Mouse (Mus musculus) intestine, postnatal 0 days (tissue): ENCODE measurements around the gene Arhgap32. TPM values are rescaled to one million over a fixed set of nuclear protein-coding genes. Genes with fewer than 3 reads are reported as not detected.

Source experiments
- ATAC-seq: fragments of 200-750 bp; cut with Nextera tagmentation; 2 replicates; pipeline ENCODE4 v1.8.0; 2017; ENCODE audit warnings: mild to moderate bottlenecking, moderate TSS enrichment, moderate library complexity
- H3K27ac ChIP-seq: fragments of 300-500 bp; sonication (generic); 2 replicates; pipeline ENCODE4 v1.5.1; 2014; ENCODE audit warnings: mild to moderate bottlenecking, low read depth, low read length, moderate library complexity
- H3K27me3 ChIP-seq: fragments of 300-500 bp; sonication (generic); replicated peaks from 2 replicates; pipeline ENCODE4 v1.6.1; 2014; ENCODE audit warnings: low read length, mixed read lengths; ENCODE audit not compliant: control insufficient read depth, insufficient read depth
- H3K36me3 ChIP-seq: fragments of 300-500 bp; sonication (generic); 2 replicates; pipeline ENCODE4 v1.6.1; 2014; ENCODE audit warnings: mild to moderate bottlenecking, moderate library complexity; ENCODE audit not compliant: control insufficient read depth, insufficient read depth
- H3K4me1 ChIP-seq: fragments of 300-500 bp; sonication (generic); replicated peaks from 2 replicates; pipeline ENCODE4 v1.6.1; 2014; ENCODE audit warnings: antibody characterized with exemption, low read length, mixed read lengths; ENCODE audit not compliant: control insufficient read depth, insufficient read depth
- H3K4me2 ChIP-seq: fragments of 300-500 bp; sonication (generic); replicated peaks from 2 replicates; pipeline ENCODE4 v1.6.1; 2014; ENCODE audit warnings: low read depth, mild to moderate bottlenecking, moderate library complexity
- H3K4me3 ChIP-seq: fragments of 300-500 bp; sonication (generic); 2 replicates; pipeline ENCODE4 v1.5.1; 2014; ENCODE audit warnings: low read depth, low read length
- H3K9ac ChIP-seq: fragments of 300-500 bp; sonication (generic); 2 replicates; pipeline ENCODE4 v1.6.1; 2014; ENCODE audit warnings: mild to moderate bottlenecking, low read depth, low read length
- H3K9me3 ChIP-seq: fragments of 300-500 bp; sonication (generic); 2 replicates; pipeline ENCODE4 v1.6.1; 2016; ENCODE audit warnings: mixed run types; ENCODE audit not compliant: control insufficient read depth
- CTCF ChIP-seq: sonication (generic); IDR thresholded peaks from 2 replicates; pipeline ENCODE4 v1.5.1; 2016; ENCODE audit warnings: low read depth, mild to moderate bottlenecking, control low read depth, antibody characterized with exemption, moderate library complexity
- WGBS: fragments of 180-500 bp; shearing (Covaris S2); extraction: QIAGEN DNeasy Blood & Tissue Kit; methylation state at CpG from one replicate; pipeline ENCODE4 v1.1.7; 2014; 5-methylcytosine and 5-hydroxymethylcytosine counted together
- polyA plus RNA-seq: library from polyadenylated mRNA; unstranded; fragments of >200 nt; fragmentation: Nextera tagmentation; extraction: Ambion mirVana; gene quantifications from 2 replicates; pipeline ENCODE4 v1.2.1, GENCODE M21; 2015

Arhgap32 gene
- polyA plus RNA-seq, 1 experiment from 2014 or later, result 18.1 TPM

DNA sequence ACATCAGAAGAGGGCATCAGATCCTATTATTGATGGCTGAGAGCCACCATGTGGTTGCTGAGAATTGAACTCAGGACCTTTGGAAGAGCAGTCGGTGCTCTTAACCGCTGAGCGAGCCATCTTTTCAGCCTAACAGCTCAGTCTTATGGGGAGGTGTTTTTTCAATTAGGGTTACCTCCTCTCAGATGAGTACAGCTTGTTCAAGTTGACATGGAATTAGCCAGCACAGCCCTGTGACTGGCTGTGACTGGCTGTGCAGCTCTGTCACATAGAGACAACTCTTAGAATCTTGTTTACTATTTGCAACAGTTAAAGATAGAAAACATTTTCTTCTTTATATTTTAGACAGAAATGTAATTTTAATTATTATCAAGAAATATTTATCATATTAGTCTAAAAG lies 27.5 kb downstream of the Arhgap32 start:
- ATAC-seq, result no peak
- no peaks in the 10 kb centered on the region for H3K4me1 ChIP-seq
- no peak overlapping the region for H3K9ac ChIP-seq
- no peaks in the 10 kb centered on the region for H3K36me3 ChIP-seq
- WGBS, result 99% methylated on average over 3 of the region's 3 CpGs
- no peaks in the 10 kb centered on the region for H3K27me3 ChIP-seq
- H3K27ac ChIP-seq, result no peak overlapping the region
- no peak overlapping the region for H3K4me3 ChIP-seq
- TF ChIP-seq CTCF, result no peak
- no peaks in the 10 kb centered on the region for H3K9me3 ChIP-seq
- no peak overlapping the region for H3K4me2 ChIP-seq

DNA sequence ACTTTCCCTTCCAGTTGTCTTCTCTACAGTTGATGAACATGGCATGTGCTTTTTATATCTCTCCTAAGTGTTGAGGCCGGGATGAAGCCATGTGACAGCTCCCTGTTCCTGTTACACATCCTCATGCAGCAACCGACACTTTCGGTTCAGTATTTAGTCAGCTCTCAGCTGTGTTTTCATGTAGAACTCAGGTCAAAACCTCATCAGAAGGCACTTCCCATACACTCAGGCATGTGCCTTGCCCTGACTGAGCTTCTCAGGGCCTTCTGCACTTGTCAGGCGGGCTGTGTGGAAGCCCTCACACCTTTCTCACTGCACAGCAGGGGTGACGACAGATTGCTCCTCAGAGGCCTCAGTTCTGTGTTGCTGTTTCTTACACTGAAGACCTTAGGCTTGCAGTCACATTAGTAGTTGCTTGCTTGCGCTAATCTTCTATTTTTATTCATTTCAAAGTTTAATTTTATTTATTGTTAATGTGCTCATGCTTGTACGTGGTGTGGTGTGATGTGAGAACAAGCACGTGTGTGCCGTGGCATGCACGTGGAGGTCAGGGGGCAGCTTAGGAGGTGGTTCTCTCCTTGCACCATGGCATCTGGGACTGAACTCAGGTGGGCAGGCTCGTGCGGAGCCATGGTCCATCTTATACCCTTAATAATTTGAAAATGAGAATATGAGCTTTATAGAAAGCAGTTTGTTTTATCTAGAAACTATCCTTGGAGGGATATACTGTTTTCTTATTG lies 30.5 kb downstream of the Arhgap32 start:
- no peaks in the 10 kb centered on the region for H3K9me3 ChIP-seq
- no peak overlapping the region for H3K4me3 ChIP-seq
- 77% methylated on average over 12 of the region's 12 CpGs for WGBS
- ATAC-seq, result no peak
- H3K9ac ChIP-seq, result no peak overlapping the region
- H3K4me1 ChIP-seq, result no peaks in the 10 kb centered on the region
- no peaks in the 10 kb centered on the region for H3K36me3 ChIP-seq
- TF ChIP-seq CTCF, result no peak
- no peak overlapping the region for H3K27ac ChIP-seq
- no peak overlapping the region for H3K4me2 ChIP-seq
- no peaks in the 10 kb centered on the region for H3K27me3 ChIP-seq

DNA sequence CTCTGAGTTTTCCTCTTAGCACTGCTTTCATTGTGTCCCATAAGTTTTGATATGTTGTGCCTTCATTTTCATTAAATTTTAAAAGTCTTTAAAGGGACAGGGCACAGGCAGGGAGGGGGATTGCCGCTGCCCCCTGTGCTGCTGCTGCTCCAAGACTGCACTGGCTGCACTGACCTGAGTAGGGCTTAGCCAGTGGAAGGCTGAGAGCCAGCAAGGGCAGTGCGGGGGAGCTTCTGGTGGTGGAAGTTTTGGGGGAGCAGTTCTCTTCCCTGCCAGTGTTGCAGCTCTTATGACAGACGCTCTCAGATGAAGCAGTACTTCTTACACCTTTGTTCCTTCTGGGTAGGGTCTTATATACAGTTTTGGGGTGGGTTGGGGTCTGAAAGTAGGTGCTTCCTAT lies 33.3 kb downstream of the Arhgap32 start:
- H3K36me3 ChIP-seq, result no peaks in the 10 kb centered on the region; the same call in 1 of the 2 replicates
- ATAC-seq, result no peak
- TF ChIP-seq CTCF, result no peak
- 83% methylated on average over 3 of the region's 3 CpGs for WGBS
- no peak overlapping the region for H3K4me3 ChIP-seq
- no peaks in the 10 kb centered on the region for H3K9me3 ChIP-seq
- no peaks in the 10 kb centered on the region for H3K27me3 ChIP-seq
- H3K4me1 ChIP-seq, result no peaks in the 10 kb centered on the region
- no peak overlapping the region for H3K4me2 ChIP-seq
- H3K27ac ChIP-seq, result no peak overlapping the region
- no peak overlapping the region for H3K9ac ChIP-seq

DNA sequence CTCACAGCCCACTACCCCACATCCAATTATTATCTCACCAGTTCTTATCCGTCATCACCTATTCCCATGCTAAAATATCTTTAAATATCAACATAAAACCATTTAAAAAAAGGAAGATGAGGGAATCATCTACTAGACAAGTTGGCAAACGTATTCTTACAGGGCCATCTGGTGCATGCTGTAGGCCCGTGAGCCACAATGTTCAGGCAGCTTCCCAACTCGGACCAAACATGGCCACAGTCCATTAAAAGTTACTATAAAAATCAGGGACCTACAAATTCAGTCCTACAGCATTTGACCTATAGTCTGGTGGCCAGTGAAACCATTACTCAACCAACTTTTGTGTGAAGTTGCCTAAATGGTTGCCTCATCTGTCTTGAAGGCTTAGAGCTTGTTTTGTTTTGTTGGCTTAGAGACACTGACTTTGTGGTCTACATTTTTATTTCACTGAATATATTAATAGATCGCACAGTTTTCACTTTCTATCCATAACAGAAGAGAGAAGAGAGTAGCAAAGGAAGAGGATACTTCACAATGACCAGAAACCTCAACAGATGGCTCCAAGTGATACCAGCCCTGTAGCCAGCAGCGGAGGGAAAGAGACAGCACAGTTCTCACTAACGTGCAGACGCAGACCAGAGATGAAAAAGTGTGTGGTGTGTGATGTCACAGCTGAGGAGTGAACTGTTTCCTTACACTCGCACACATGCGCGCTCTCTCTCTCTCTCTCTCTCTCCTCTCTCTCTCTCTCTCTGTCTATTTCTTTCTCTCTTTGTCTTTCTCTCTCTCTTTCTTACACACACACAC lies 34.1 kb downstream of the Arhgap32 start:
- 83% methylated on average over 11 of the region's 11 CpGs for WGBS
- ATAC-seq, result no peak
- no peaks in the 10 kb centered on the region for H3K4me1 ChIP-seq
- no peak overlapping the region for H3K4me3 ChIP-seq
- H3K4me2 ChIP-seq, result no peak overlapping the region
- no peak overlapping the region for H3K27ac ChIP-seq
- no peaks in the 10 kb centered on the region for H3K9me3 ChIP-seq
- no peaks in the 10 kb centered on the region for H3K27me3 ChIP-seq
- H3K36me3 ChIP-seq, result no peaks in the 10 kb centered on the region; the same call in 1 of the 2 replicates
- TF ChIP-seq CTCF, result no peak
- no peak overlapping the region for H3K9ac ChIP-seq

DNA sequence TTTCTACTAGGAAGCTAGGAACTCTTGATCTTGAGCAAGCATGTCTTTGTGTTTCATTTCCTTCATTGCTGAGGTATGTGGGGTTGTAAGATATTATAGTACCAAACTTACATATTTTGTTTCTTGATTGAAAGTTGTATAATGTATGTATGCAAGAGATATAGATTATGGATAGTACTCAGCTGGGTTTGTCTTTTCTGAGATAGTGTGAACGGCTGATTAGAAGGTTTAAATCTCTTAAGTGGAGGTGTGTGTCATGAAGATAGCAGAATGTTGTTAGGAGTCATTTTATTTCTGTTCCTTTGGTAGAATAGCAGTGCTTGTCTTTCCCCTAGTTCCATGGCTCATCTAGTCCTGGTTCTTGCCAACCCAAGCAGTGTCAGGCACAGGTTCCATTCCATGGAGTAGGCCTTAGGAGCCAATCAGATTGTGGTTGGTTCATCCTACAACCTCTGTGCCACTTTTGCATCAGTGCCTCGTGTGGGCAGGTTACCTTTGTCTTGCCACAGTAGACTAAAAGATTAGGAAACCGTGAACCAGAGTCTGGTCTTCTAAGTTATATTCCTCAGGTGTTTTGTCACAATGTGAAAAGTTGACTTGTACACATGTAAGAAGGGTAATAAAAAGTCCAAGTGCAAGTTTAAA lies 38.9 kb downstream of the Arhgap32 start:
- Histone ChIP-seq H3K27me3 (no peaks in the 10 kb centered on the region), H3K27ac (no peak overlapping the region), H3K9ac (no peak overlapping the region), H3K4me2 (no peak overlapping the region), H3K4me1 (no peaks in the 10 kb centered on the region), H3K9me3 (no peaks in the 10 kb centered on the region), H3K36me3 (no peaks in the 10 kb centered on the region; the same call in 1 of the 2 replicates), H3K4me3 (no peak overlapping the region)
- no peak for ATAC-seq
- no peak for TF ChIP-seq CTCF
- WGBS, result 79% methylated on average over 3 of the region's 3 CpGs

DNA sequence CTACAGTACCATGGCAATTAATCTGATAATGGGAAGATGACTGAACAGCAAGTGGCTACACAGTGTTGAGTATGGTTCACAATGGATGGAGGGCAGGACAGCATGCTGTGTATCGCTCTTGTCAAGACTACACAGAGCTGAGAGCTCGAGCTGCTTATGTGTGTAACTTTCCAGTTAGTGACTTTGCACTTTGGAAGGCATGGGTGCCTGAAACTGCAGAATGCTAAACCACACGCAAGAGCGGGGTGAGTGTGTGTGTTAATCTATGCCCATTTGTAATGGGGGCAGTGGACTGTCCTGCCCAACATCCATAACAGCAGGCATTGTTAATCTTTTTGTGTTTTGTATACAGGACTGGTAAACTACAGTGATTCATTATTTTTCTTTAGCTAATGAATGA lies 40.8 kb downstream of the Arhgap32 start:
- no peak for ATAC-seq
- TF ChIP-seq CTCF, result no peak
- no peak overlapping the region for H3K4me3 ChIP-seq
- H3K36me3 ChIP-seq, result no peaks in the 10 kb centered on the region; the same call in 1 of the 2 replicates
- H3K4me2 ChIP-seq, result no peak overlapping the region
- no peaks in the 10 kb centered on the region for H3K27me3 ChIP-seq
- no peak overlapping the region for H3K27ac ChIP-seq
- no peak overlapping the region for H3K9ac ChIP-seq
- WGBS, result 82% methylated on average over 4 of the region's 4 CpGs
- no peaks in the 10 kb centered on the region for H3K9me3 ChIP-seq
- H3K4me1 ChIP-seq, result no peaks in the 10 kb centered on the region
